Mouse (Mus musculus): Measurements from ENCODE around the gene M1ap. TPM values are rescaled to one million over a fixed set of nuclear protein-coding genes. Genes with fewer than 3 reads are reported as not detected.

Gene M1ap
- polyA plus RNA-seq, 1 experiment from 2014 or later = not detected

DNA sequence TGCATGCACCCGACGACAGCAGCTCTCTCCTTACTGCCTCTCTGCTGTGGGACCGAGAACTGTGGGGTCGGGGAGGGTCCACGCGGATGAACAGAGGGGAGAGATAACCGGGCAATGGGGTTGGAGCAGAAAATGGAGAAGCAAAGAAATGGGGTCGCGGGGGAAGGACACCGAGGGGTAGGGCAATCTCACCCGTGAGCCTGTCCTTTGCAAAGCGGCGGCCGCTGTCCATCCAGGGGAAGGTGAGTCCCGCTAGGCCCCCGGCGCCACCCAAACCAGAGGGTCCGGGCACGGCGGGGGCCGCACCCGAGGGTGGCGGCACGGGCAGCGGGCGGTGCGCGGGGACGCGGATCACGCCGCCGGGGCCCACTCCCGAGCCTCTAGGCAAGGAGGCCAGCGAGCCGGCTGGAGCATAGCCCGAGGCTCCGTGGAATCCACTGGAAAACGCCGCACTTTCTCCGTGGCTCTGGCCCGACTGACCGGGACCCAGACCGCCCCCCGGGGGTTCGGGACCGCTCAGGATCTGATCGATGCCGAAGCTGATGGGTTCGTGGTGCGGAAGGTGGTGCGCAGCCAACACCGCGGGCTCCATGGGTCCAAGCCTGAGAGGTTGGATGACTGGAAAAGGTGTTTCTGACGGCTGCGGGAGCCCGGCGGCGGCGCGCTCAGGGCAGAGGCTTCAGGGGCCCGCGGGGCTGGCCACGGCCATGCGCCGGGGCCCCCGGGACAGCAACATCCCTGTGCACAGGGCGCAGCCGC lies 123.0 kb downstream of the M1ap start:
- ATAC-seq (ENCODE audit: low FRiP score, low read depth) = 0 out of 2 replicates have a peak, but pooled peaks have one; percentile 30
- Histone ChIP-seq H3K4me1 (peaks cover 24% of the 10 kb centered on the region), H3K27ac (peak overlapping the region; percentile 37; the same call in 1 of the 2 replicates), H3K4me2 (replicated peaks) (peak overlapping the region; percentile 49), H3K36me3 (no peaks in the 10 kb centered on the region), H3K9me3 (no peaks in the 10 kb centered on the region), H3K27me3 (replicated peaks) (peaks cover 97% of the 10 kb centered on the region), H3K4me3 (peak overlapping the region; percentile 33), H3K9ac (peak overlapping the region; percentile 50)
- WGBS = 1% methylated on average over 69 of the region's 69 CpGs

DNA sequence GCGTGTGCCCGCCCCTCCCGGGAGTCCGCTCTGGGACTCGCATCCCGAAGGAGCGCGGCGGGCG lies 123.4 kb downstream of the M1ap start, which contains the start of gene Tlx2:
Gene Tlx2 (minus strand): TSS at position 47 of the 64 bp plus-strand sequence.
- H3K4me1 ChIP-seq = peaks cover 24% of the 10 kb centered on the region
- WGBS = 3% methylated on average over 10 of the region's 10 CpGs
- peak within 1 kb of the TSS; percentile 50 for H3K9ac ChIP-seq
- peaks cover 96% of the 10 kb centered on the region for H3K27me3 ChIP-seq (replicated peaks)
- peak within 1 kb of the TSS; percentile 49 for H3K4me2 ChIP-seq (replicated peaks)
- ATAC-seq (ENCODE audit: low FRiP score, low read depth) = no peak
- H3K36me3 ChIP-seq = no peaks in the 10 kb centered on the region
- H3K4me3 ChIP-seq = peak within 1 kb of the TSS; percentile 33
- H3K27ac ChIP-seq = peak within 1 kb of the TSS; percentile 37; the same call in 1 of the 2 replicates
- no peaks in the 10 kb centered on the region for H3K9me3 ChIP-seq

DNA sequence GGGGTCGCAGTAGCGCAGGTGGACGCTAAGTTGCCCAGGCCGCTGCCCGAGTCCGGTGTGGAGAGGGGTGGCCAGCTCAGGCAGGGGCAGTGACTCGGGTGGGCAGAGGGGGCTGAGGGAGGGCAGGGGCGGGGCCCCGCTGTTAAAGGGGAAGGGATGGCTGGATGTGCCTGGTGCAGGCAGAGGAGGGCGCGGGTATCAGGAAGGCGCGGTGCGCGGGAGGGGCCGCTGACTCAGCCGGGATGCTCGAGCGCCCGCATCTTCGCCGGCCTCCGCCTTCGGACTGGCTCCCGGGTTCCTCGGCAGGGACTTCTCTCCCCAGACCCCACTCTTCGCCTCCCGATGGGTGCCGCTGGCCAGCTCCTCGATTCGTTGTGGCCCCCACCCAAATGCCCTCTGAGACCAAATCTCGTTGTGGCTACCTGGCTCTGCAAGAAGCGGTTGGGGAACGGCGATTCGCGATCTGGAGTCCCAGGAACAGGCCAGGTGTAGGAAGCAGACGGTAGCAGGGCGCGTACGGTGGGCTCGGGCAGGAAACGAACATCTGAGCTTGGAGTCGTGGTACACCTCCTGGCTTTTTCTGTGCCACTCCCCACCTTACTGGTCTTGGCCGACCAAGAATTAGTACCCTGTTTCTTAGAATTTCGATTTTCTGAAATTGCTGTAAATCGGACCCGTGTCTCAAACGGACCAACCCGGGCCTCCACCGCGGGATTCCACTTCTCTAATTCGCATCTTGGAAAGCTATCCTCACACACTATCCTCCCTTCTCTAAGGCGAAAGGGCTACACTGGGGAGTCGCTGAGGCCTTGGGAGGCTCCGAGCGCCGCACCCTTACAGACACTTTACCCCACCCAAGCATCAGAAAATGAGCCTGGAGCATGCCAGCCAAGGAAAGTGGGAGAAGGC lies 123.9 kb downstream of the M1ap start:
- H3K27ac ChIP-seq = peak overlapping the region; percentile 37; the same call in 1 of the 2 replicates
- peak overlapping the region; percentile 50 for H3K9ac ChIP-seq
- H3K27me3 ChIP-seq (replicated peaks) = peaks cover 93% of the 10 kb centered on the region
- WGBS = under 1% methylated on average over 58 of the region's 58 CpGs
- no peaks in the 10 kb centered on the region for H3K9me3 ChIP-seq
- H3K4me1 ChIP-seq = peaks cover 24% of the 10 kb centered on the region
- peak overlapping the region; percentile 49 for H3K4me2 ChIP-seq (replicated peaks)
- H3K36me3 ChIP-seq = no peaks in the 10 kb centered on the region
- 0 out of 2 replicates have a peak, but pooled peaks have one; percentile 11 for ATAC-seq (ENCODE audit: low FRiP score, low read depth)
- H3K4me3 ChIP-seq = peak overlapping the region; percentile 33

DNA sequence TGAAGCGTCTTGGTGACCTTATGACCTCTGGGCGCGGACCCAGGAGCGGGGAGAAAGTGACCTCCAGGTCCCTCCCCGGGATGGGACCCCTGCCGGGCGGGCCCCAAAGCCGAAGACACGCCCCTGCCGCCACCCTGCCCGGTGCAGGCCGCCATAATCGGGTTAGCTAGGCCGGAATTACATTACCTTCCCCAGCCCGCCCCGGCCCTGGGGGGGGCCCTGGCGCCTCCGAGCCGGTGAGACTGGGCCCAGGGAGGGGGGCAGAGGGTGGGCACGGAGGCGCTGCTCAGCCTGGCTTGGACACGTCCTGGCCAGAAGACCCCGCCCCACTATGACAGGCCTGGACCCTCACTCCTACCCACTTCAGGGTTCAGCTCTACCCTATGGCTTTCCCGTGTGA lies 124.5 kb downstream of the M1ap start:
- WGBS = 2% methylated on average over 24 of the region's 24 CpGs
- peak overlapping the region; percentile 8 for H3K4me3 ChIP-seq
- peaks cover 24% of the 10 kb centered on the region for H3K4me1 ChIP-seq
- H3K9me3 ChIP-seq = no peaks in the 10 kb centered on the region
- H3K36me3 ChIP-seq = no peaks in the 10 kb centered on the region
- peak overlapping the region; percentile 49 for H3K4me2 ChIP-seq (replicated peaks)
- peaks cover 92% of the 10 kb centered on the region for H3K27me3 ChIP-seq (replicated peaks)
- H3K9ac ChIP-seq = 0 out of 2 replicates have a peak overlapping the region, but pooled peaks have one; percentile 0
- no peak for ATAC-seq (ENCODE audit: low FRiP score, low read depth)
- H3K27ac ChIP-seq = no peak overlapping the region; the same call in 1 of the 2 replicates

DNA sequence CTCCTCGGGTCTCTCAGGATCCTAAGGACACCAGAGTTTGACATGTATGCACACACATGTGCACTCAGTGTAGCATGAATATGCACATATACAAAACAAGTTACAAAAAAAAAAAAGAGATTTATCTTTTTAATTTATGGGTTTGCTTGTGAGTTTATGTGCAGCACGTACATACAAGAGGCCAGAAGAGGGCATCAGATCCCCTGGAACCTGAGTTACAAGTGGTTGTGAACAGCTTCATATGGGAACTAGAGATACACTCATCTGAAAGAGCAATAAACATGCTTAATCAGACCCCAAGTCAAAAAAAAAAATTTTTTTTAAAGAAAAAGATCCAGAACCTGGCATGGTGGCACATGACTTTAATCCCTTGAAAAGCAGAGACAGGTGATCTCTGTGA lies 128.3 kb downstream of the M1ap start:
- no peak for ATAC-seq (ENCODE audit: low FRiP score, low read depth)
- 33% methylated on average over 2 of the region's 2 CpGs for whole genome bisulfite sequencing
- H3K4me1 ChIP-seq = peaks cover 31% of the 10 kb centered on the region

DNA sequence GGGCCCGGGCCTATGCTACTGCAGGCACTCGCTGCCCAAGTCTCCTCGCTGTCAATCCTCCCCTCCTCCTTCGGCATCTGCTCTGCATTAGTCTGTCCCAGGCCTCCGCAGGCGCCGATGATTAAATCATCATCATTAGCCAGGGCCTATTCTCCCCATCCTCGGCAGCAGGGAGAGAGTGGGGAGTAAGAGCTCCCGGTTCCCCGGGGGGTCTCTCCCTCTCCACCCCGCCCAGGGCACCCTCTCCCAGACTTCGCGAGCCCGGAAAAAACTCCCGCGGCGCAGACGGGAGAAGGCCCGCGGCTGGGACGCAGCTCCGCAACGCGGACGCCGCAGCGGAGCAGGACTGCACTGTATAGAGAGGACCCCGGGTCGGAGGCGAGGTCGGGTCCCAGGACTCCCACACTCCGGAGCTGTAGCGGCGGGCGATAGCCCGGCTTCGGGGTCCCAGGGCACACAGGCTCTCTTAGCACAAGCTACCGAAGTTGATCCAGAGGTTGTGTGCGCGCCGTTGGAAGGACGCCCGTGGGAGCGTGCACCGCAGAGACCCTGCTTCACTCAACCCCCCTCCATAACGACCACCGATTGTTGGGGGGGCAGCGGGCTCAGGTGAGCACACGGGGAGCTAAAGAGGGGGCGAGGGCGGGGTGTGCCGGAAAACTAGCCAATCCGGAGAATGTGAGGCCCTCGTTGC lies 131.1 kb downstream of the M1ap start, which contains the start of gene Pcgf1:
Gene Pcgf1 (plus strand): TSS at position 240 of the 694 bp plus-strand sequence.
- H3K27ac ChIP-seq = peak within 1 kb of the TSS; percentile 77
- H3K9me3 ChIP-seq = no peaks in the 10 kb centered on the region
- H3K4me1 ChIP-seq = peaks cover 18% of the 10 kb centered on the region
- H3K4me2 ChIP-seq (replicated peaks) = peak within 1 kb of the TSS; percentile 96
- H3K4me3 ChIP-seq = peak within 1 kb of the TSS; percentile 74
- peak; percentile 84 for ATAC-seq (ENCODE audit: low FRiP score, low read depth)
- peaks cover 40% of the 10 kb centered on the region for H3K27me3 ChIP-seq (replicated peaks)
- WGBS = under 1% methylated on average over 54 of the region's 54 CpGs
- H3K36me3 ChIP-seq = peaks cover 12% of the 10 kb centered on the region
- peak within 1 kb of the TSS; percentile 75 for H3K9ac ChIP-seq

More for the DNA sequence above, 128.3 kb downstream of the M1ap start:
- Histone ChIP-seq H3K4me2 (replicated peaks) (no peak overlapping the region), H3K27me3 (replicated peaks) (peaks cover 59% of the 10 kb centered on the region), H3K27ac (no peak overlapping the region), H3K9ac (no peak overlapping the region), H3K9me3 (no peaks in the 10 kb centered on the region), H3K4me3 (no peak overlapping the region), H3K36me3 (0 out of 2 replicates have a peak, but pooled peaks cover under 1% of the 10 kb centered on the region)

DNA sequence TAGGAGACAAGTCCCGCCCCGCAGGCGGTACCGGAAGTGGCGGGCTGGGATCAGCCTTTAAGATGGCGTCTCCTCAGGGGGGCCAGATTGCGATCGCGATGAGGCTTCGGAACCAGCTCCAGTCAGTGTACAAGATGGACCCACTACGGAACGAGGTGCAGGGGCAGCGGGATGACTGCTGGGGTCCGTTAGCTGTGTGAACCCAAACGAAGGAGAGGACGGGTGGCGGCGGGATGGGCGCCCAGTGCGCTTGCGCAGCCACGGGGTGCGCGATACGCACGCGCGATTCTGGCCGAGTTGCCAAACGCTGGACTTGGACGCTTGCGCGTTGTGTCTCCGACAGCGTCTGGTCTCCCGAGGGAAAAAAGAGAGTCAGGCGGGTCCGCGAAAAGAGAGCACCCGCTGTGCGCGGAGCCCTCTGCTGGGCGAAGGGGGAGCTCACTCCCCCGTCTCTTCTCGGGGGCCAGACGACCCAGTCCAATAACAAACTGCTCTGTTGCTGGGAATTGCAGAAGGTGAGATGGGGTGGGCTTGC lies 131.7 kb downstream of the M1ap start:
- under 1% methylated on average over 46 of the region's 46 CpGs for WGBS
- Histone ChIP-seq H3K27me3 (replicated peaks) (peaks cover 40% of the 10 kb centered on the region), H3K27ac (peak overlapping the region; percentile 77; the same call in 1 of the 2 replicates)

More for the DNA sequence above, 131.7 kb downstream of the M1ap start:
- Histone ChIP-seq H3K4me3 (peak overlapping the region; percentile 74), H3K4me2 (replicated peaks) (peak overlapping the region; percentile 96), H3K9me3 (no peaks in the 10 kb centered on the region), H3K9ac (peak overlapping the region; percentile 75), H3K4me1 (peaks cover 18% of the 10 kb centered on the region), H3K36me3 (peaks cover 12% of the 10 kb centered on the region)
- peak; percentile 93 for ATAC-seq (ENCODE audit: low FRiP score, low read depth)

Small RNA genes within 50 kb of the gene (microRNA-seq; reads per million reads assigned to microRNA genes)
- gene Mir7040 = not detected

Other genes starting within 250 kb of the M1ap start
- gene Pole4, start 241.5 kb upstream of the M1ap start, polyA plus RNA-seq (2016; fragmentation: Nextera tagmentation; extraction: Ambion mirVana) = 102 and 106 TPM in 2 replicates
- gene Hk2, start 172.4 kb upstream of the M1ap start, polyA plus RNA-seq (2016; fragmentation: Nextera tagmentation; extraction: Ambion mirVana) = 8.1 and 10.3 TPM in 2 replicates
- 12.9 and 15.1 TPM in 2 replicates for gene Sema4f, start 7.1 kb upstream of the M1ap start, polyA plus RNA-seq (2016; fragmentation: Nextera tagmentation; extraction: Ambion mirVana)
- 5.8 and 6.5 TPM in 2 replicates for gene Dok1, start 86.6 kb downstream of the M1ap start, polyA plus RNA-seq (2016; fragmentation: Nextera tagmentation; extraction: Ambion mirVana)
- gene Loxl3, start 87.3 kb downstream of the M1ap start, polyA plus RNA-seq (2016; fragmentation: Nextera tagmentation; extraction: Ambion mirVana) = 9.1 and 9.4 TPM in 2 replicates
- gene Aup1, start 107.6 kb downstream of the M1ap start, polyA plus RNA-seq (2016; fragmentation: Nextera tagmentation; extraction: Ambion mirVana) = 158 and 167 TPM in 2 replicates
- gene Htra2, start 108.4 kb downstream of the M1ap start, polyA plus RNA-seq (2016; fragmentation: Nextera tagmentation; extraction: Ambion mirVana) = 68.0 and 70.6 TPM in 2 replicates
- gene Dqx1, start 110.9 kb downstream of the M1ap start, polyA plus RNA-seq (2016; fragmentation: Nextera tagmentation; extraction: Ambion mirVana) = 1.8 and 2.1 TPM in 2 replicates
- gene Tlx2, start 123.4 kb downstream of the M1ap start, polyA plus RNA-seq (2016; fragmentation: Nextera tagmentation; extraction: Ambion mirVana) = 27.0 and 42.3 TPM in 2 replicates
- 43.6 and 52.3 TPM in 2 replicates for gene Pcgf1, start 131.0 kb downstream of the M1ap start, polyA plus RNA-seq (2016; fragmentation: Nextera tagmentation; extraction: Ambion mirVana)
- gene Lbx2, start 139.5 kb downstream of the M1ap start, polyA plus RNA-seq (2016; fragmentation: Nextera tagmentation; extraction: Ambion mirVana) = 0.57 and 2.8 TPM in 2 replicates
- gene Ccdc142, start 154.7 kb downstream of the M1ap start, polyA plus RNA-seq (2016; fragmentation: Nextera tagmentation; extraction: Ambion mirVana) = 2.7 and 4.3 TPM in 2 replicates
- gene Gm42688, start 154.7 kb downstream of the M1ap start, polyA plus RNA-seq (2016; fragmentation: Nextera tagmentation; extraction: Ambion mirVana) = 4.8 and 5.1 TPM in 2 replicates
- 124 and 128 TPM in 2 replicates for gene Mrpl53, start 162.1 kb downstream of the M1ap start, polyA plus RNA-seq (2016; fragmentation: Nextera tagmentation; extraction: Ambion mirVana)
- 39.4 and 39.5 TPM in 2 replicates for gene Mogs, start 168.6 kb downstream of the M1ap start, polyA plus RNA-seq (2016; fragmentation: Nextera tagmentation; extraction: Ambion mirVana)
- gene Wbp1, start 174.7 kb downstream of the M1ap start, polyA plus RNA-seq (2016; fragmentation: Nextera tagmentation; extraction: Ambion mirVana) = 233 and 254 TPM in 2 replicates
- 17.6 and 18.7 TPM in 2 replicates for gene Ino80b, start 178.5 kb downstream of the M1ap start, polyA plus RNA-seq (2016; fragmentation: Nextera tagmentation; extraction: Ambion mirVana)
- gene Rtkn, start 188.6 kb downstream of the M1ap start, polyA plus RNA-seq (2016; fragmentation: Nextera tagmentation; extraction: Ambion mirVana) = 33.7 and 38.0 TPM in 2 replicates
- gene Wdr54, start 209.5 kb downstream of the M1ap start, polyA plus RNA-seq (2016; fragmentation: Nextera tagmentation; extraction: Ambion mirVana) = 11.5 and 13.5 TPM in 2 replicates
- 2.6 TPM in 2 replicates for gene 1700003E16Rik, start 209.5 kb downstream of the M1ap start, polyA plus RNA-seq (2016; fragmentation: Nextera tagmentation; extraction: Ambion mirVana)
- gene Dctn1, start 219.0 kb downstream of the M1ap start, polyA plus RNA-seq (2016; fragmentation: Nextera tagmentation; extraction: Ambion mirVana) = 181 and 196 TPM in 2 replicates